Mouse (Mus musculus) adrenal gland, adult (tissue): ENCODE results near the gene Trex1.
A peak's percentile ranks its signal among the peaks of the same experiment; 100 is the strongest.

Source experiments
- DNase-seq, 2 experiments: peaks; one replicate each; pipeline ENCODE4 v3.0.0; 2022 to 2023; ENCODE audit warnings: low spot score in 1 of 2; ENCODE audit not compliant: inconsistent age in 2 of 2

Gene Trex1

DNA sequence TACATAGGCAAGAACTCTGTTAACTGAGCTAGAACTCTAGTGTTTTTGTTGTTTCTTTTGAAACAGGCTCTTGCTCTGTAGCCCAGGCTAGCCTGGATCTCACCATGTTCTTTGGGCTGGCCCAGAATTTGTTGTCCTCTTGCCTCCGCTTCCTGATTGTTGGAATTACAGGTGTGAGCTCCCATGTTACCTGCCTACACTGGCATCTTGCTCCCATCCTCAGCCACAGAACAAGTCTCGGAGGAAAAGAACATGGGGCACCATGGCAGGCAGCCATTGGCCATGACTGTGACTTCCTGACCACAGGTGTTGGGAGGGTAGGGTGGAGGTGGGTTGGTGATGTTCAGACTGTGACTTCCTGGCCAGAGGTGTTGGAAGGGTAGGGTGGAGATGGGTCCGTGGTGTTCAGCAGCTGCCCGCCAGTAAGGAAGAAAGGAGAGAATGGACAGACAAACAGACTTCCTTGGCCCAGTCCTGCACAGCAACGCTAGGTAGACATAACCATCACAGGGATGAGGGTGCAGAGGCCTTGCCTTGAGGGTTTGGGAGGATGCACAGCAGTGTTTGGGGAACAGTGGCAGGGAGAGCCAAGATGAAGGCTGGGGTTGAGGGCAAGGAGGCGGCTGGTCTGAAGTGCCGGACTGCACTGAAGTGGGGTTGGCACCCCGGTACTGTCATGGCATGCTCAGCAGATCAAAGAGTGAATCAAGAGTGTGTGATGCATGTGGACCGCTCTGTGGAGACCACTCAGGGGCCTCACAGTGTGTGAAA, 6.9 kb downstream of the Trex1 start:
- peak in 1 of 2 experiments; percentile 22 for DNase-seq

DNA sequence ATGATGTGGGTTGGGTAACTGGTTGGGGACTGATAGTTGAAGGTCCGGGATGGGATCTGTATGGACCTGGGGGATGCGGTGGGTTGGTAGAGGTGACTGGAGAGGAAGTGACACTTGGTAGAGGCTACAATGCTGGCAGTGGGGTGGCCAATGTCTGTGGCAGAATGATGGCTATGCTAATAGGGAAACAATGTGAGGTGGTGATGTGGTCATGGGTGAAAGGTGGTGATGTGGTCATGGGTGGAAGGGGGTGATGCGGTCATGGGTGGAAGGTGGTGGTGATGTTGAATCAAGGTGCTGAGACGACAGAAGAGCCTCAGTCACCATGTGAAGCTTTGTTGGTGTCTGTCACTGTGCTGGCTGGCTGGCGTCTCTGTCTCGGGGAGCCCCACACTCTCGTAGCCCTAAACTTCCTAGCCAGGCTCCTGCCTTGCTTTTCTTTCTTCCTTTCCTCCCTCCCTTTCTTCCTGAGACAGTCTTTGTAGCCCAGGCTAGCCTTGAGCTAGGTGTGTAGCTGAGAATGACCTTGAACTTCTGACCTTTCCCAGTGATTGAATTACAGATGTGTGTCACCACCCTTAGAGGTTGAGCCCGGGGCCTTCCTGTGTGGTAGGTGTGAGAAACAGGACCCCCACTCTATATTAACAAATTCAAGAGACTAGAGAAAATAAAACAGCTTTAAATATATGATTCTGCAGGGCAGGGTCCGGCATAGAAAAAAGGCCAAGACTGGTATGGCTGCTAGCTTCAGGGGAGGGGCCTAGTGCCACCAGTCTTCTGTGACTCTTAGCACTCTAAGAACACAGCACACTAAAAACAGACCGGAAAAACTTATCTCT, 7.7 kb downstream of the Trex1 start:
- peak in 1 of 2 experiments; percentile 22 for DNase-seq

DNA sequence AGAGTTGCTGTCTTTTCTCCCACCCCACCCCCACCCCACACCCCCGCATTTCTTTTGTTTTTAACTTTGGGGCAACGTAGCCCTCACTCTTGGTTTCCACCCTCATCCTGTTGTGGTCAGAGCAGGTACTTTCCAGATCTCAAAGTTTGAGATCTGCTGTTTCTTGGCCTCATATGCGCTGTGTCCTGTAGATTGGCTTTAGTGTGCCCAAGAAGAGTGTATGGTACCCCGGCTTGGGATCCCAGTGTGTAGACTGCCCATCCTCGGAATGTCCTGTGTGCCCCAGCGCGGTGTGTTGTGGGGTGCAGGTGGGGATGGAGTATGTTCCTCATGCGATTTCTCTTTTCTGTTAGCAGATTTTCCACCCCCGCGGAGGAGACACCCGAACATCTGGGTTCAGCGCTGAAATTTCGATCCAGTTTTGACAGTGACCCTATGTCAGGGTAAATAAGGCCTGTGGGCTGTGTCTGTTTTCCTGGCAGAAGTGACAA, 8.5 kb downstream of the Trex1 start:
- peak in 1 of 2 experiments; percentile 28 for DNase-seq

DNA sequence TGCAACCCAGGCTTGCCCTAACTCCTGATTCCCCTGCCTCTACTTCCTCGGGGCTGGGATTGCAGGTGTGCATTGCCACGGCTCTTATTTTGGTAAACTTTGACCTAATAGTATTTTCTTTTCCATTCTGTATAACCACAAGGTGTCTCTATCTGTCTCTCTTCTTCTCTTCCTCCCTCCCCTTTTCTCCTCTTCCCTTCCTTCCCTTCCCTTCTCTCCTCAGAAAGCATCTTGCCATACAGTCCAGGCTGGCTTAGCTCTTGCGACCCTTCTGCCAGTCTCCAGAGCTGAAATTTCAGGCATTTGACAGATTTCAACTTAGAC, 8.9 kb downstream of the Trex1 start:
- DNase-seq: no peak

DNA sequence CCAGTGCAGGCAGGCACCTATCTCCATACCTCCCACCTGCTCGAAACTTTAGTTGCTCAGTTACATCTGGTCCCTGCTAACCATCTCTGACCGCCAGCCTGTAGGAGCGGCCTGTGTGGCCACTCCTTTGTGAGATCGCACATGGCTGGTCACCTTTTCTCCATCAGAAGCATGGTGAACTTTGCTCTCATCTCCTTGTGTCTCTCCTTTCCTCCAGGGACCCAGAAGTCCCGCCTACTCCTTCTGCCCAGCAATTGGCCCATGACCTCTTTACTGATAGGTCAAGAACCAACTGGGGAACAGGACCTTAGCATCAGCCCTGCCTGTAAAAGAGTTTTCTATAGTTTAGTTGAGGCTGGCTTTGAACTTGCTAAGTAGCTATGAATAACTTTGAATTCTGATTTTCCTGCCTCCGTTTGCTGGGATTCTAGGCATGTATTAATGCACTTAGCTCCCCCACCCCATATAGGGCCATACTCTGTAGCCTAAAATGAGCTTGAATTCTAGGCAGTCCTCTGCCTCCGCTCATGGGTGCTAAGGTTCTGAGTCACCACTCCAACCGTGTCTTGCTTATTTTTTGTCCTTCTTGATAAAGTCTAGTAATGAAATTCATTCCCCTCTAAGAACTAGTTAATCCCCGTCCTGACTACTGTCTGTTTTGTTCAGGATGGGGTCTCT, 9.4 kb downstream of the Trex1 start:
- DNase-seq: peak in 1 of 2 experiments; percentile 24

DNA sequence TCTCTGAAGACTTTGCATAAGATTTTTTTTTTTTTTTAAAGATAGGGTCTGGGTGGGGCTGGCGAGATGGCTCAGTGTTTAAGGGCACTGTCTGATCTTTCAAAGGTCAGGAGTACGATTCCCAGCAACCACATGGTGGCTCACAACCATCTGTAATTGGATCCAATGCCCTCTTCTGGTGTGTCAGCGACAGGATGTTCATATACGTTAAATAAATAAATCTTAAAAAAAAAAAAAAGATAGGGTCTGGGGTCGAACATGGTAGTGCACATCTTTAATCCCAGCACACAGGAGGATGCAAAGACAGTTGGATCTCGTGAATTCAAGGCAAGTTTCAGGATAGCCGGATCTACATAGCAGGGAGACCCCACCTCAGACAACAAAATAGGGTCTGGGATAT, 10.2 kb downstream of the Trex1 start:
- DNase-seq: no peak

DNA sequence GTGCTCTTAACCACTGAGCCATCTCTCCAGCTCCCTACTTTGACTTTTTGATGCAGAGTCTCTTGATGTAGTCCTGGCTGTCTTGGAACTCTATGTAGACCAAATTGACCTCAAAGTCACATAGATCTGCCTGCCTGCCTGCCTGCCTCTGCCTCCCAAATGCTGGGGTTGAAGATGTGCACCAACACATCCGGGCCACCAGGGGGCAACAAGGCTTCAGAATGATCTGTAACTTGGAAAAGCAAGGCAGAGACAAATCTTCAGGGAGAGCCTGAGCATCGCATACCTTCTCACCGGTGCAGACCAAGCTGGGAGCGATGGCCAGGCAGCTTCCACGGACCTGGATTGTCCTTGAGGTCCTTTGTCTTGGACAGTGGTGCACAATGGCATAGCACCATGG, 13.2 kb downstream of the Trex1 start:
- DNase-seq: peak; percentile 71 to 87

DNA sequence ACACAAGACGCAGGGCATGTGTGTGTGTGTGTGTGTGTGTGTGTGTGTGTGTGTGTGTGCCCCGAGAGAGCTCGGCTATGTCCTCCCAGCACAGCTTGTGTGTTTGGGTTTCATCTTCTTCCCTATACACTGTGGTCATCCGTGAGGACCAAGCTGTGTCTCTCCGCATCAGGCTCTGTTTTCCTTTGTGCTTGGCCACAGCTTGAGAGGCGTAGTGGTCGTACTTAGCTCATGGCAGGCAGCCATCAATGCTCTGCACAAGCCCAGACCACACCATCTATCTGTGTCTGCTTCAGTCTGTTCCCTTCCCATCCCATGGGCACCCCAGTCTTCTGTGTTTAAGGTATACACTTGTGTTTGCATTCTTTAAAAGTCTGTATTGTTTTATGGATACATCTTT, 18.2 kb downstream of the Trex1 start:
- DNase-seq: no peak

DNA sequence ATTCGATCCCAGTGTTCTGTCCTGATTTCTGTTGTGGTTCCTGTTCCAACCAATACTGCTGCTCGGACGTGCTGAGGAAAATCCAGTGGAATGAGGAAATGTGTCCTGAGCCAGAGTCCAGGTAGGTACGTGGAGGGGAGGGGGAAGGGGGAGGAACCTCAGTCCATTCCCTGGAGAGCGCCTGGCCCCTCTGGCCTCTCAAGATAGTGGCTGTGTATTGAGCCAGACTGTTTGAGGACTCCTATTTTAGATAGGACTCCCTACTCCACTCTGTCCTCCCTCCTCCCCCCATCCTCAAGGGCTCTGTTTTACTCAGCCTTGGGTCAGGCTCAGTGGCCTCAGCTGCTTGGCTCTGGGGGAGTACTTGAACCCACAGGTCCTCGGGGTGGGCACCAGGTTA, 18.6 kb downstream of the Trex1 start:
- no peak for DNase-seq

DNA sequence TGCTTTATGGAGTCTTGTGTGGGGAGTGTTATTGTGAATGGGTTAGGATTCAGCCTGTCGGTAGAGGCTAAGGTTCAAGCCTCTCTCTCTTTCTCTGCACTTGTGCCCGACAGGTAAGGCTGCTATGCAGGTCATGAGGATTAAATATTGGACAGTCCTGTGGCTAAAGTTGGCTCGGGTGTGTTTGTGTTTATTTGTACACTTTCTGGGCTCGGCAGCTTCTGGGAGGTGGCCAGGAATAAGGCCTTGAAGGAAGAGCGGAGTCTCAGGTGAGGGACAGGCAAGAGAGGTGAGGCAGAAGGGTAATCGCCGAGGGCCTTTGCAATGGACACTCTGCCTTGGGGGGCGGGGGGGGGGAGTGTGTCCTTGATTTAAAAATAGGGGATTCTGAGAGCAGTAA, 19.3 kb downstream of the Trex1 start:
- DNase-seq: no peak

DNA sequence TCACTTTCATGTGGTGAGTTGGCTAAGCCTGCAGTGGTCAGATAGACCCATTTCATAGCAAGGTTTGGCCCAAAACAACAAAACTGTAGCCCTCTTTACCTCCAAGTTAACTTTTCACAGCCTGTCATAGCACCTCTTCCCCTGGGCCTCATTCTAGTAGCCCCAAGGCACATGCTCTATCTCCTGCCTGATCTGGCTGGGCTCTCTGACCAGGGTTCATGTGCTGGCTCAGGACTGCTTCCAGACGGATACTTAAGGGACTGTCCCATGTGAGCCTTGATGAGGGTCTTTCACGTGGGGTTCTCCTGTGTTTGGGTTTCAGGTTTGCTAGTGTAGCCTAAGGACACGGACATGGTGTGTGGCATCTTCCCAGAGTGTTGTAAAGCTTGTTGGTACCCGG, 19.9 kb downstream of the Trex1 start:
- no peak for DNase-seq

DNA sequence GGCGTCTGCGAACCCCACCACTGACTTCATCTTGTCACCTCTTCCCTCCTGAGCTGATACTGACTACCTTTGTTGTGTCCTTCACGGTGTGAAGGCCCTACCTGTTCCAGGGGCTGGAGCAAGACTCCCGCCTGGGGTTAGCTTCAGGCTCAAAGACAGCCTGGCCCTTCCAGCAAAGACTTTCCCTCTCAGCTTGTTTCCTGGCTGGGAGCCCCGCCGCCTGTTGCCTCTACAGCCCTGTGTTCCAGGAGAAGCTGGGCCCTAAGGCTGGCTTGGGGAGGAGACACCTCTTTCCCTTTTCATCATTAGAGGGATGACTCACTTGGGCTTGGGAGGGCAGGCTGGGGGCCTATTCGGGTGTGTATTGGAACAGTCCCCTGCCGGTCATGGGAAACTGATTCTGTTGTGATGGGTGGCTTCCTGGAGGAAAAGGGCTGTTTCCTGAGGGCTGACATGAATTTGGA, 20.6 kb downstream of the Trex1 start:
- DNase-seq: peak; percentile 75 to 87

DNA sequence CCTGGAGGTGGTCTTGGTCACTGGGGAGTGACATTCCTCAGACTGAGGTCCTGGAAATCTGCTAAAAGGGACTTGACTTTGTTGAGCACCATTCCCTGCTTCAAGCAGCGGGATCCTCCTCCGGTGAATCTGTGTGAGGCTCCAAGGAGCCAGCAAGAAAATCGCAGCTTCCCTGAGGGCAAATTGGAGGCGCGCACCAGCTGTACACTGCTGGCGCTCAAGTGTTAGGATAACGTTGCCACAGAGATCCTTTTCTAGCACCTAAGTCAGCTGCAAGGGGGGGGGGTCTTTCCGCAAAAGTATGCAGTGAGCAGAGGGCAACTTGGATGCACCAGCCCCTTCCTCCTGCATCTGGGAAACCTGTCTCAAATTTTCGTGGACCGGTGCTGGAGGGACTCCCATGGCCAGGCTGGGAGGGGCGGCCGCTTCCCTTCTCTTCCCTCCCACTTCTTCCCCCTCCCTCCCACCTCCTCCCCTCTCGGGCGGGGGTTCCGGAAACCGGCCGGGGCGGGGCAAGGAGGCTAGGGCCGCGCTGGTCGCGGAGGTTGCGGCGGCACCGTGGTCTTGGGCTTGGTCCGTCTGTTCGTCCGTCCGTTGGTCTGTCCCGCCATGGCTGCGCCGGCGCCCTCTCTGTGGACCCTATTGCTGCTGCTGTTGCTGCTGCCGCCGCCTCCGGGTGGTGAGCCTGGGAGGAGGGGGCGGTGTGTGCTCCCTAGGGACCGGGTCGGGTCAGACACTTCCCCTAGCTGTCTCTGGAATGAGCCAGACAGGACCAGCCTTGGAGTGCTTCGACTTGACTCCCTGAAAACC, 21.2 kb downstream of the Trex1 start, which contains the start of gene Shisa5:
Shisa5 (plus strand) TSS at position 480 of the 810 bp plus-strand sequence.
- peak; percentile 86 to 94 for DNase-seq

DNA sequence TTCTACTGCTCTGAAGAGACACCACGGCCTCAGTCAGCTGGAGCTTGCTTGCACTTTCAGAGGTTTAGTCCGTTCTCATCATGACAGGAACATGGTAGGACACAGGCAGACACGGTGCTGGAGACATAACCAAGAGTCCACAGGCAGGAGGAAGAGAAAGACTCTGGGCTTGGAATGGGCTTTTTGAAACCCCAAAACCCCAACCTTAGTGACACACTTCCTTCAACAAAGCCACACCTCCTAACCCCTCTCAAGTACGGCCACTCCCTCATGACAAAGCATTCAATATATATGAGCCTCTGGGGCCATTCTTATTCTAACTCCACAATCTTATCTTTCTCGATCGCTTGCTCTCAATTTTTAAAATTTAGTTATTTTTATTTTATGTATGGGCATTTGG, 27.1 kb downstream of the Trex1 start:
- no peak for DNase-seq

DNA sequence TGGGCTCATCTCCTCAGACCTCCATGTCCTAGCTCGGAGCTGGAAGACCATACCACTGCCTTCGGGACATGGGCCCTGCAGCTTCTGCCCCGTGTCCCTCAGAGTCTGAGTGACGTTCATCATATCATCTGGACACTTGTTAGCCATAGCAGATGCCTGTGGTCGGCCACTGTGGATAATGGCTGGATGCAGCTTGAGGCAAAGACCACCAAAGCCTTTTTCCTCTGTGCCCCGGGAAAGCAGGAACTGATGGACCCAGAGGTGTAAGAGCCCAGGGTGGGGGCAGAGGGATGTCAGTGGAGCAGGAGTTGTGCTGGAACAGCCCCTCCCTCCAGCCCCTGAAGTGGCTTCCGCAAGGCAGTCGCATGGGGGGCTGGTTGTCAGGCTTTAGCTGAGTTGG, 27.8 kb downstream of the Trex1 start:
- no peak for DNase-seq

DNA sequence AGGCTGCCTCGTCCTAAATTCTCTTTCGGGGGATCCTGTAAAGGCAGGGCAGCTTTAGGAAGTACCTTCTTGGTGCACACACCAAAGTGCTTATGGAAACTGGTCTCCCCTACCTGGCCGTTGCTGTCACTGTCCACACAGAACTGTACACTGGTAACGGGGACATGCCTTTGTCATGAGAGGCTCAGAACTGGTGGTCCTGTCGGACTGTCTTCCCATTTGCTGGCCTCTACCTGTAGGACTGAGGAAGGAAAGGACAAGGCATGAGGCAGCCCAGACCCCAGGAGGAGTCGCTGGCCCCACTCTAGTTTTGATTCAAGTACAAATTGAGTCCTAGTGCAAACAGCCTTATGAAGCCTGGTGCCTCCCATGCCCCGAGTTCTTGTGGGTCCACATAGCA, 28.5 kb downstream of the Trex1 start:
- DNase-seq: no peak

DNA sequence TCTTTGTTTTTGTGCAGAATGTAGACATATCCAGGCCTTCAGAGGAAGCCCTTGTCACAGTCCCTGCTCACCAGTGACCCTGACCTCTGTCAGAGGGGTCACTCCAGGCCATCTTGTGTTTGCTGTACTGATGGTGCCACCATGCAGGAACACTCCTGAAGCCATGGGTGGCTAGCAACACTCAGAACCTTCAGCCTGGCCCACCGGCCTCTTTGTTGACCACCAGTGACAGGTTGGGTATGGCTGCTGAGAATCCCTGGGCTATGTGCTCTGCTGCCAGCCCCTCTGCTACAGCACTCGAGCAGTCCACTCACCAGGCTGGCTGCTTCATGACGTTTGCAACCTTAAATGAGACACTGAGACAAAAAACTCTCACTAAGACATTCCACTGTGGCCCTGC, 29.2 kb downstream of the Trex1 start:
- DNase-seq: no peak

DNA sequence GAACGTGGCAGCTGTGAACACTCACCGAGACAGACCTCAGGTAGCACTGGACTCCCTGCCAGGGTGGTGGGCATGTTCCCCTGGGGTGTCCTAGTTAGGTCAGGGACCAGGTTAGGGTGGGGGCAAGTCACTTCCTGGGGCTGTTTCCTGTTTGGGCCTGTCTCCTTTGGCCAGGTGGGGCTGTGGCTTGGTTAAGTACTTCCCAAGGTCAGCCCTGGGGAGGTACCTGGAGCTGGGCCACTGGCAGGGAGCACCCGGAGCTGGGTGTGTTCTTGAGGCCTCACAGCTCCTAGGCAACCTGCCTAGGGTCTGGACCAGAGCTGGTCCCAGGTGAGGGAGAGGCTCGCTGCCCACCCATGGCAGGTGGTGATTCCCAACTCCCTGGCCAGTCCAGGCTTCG, 30.6 kb downstream of the Trex1 start:
- DNase-seq: peak in 1 of 2 experiments; percentile 3

DNA sequence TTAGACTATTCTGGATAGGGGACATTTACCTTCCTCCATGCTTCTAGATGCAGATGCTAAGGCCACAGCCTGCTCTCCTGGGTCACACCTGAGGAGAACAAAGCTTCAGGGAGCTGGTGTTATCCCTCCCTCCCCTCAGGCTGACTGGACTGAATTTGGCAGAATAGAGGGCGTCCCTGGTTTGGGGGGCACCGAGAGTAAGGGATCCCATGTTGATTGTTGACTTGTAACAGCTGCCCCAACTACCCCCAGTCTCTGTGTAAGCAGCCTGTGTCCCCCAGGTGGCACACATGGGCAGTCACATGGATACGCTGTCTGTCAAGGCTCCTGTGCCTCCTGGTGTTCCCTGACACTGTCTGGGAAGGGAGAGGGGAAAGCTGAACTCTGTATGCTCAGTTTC, 31.1 kb downstream of the Trex1 start:
- DNase-seq: no peak

DNA sequence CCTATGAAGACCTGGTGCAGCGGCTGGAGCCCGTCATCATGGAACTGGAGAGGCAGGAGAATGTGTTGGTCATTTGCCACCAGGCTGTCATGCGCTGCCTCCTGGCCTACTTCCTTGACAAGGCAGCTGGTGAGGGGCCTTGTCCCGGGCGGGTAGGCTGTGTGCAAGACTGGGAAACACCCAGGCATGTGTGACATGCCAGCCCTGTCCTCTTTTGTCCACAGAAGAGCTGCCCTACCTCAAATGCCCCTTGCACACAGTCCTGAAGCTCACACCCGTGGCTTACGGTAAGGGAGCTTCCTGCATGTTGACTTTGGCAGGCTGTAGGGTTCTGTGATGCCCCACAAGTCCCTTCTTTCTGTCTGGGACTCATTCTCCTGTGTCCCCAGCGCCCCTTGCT, 32.0 kb downstream of the Trex1 start:
- peak in 1 of 2 experiments; percentile 2 for DNase-seq
